Mouse (Mus musculus) lung, adult 2 months (tissue): ENCODE data around the gene Arid1b. TPM values are rescaled to one million over a fixed set of nuclear protein-coding genes. Genes with fewer than 3 reads are reported as not detected.

Experiments used
- DNase-seq: peaks from one replicate; pipeline ENCODE4 v3.0.0; 2022
- H3K4me1 ChIP-seq: fragments of 200-500 bp; 2 replicates; pipeline ENCODE4 v1.6.1; 2011; ENCODE audit warnings: low read length; ENCODE audit not compliant: control insufficient read depth, insufficient read depth
- H3K4me3 ChIP-seq: fragments of 200-500 bp; replicated peaks from 2 replicates; pipeline ENCODE3; 2011; ENCODE audit warnings: low read depth, mild to moderate bottlenecking, control low read depth, low read length; ENCODE audit errors: extremely low read depth
- CTCF ChIP-seq: fragments of 200-500 bp; IDR thresholded peaks from 2 replicates; pipeline ENCODE4 v1.5.1; 2011; ENCODE audit warnings: mild to moderate bottlenecking, low read length, control low read depth; ENCODE audit not compliant: insufficient read depth
- POLR2A ChIP-seq: fragments of 200-500 bp; IDR thresholded peaks from 2 replicates; pipeline ENCODE4 v1.6.1; 2011; ENCODE audit warnings: low read depth, mild to moderate bottlenecking, control low read depth, low read length, borderline replicate concordance; ENCODE audit errors: extremely low read depth
- WGBS: fragments of 180-500 bp; shearing (Covaris S2); methylation state at CpG from one replicate; pipeline ENCODE4 v1.1.7; 2018; 5-methylcytosine and 5-hydroxymethylcytosine counted together
- polyA plus RNA-seq: library from polyadenylated mRNA; depleted of rRNA; stranded (reverse); fragments of >200 nt; gene quantifications from 2 replicates; pipeline ENCODE4 v1.2.3, GENCODE M21; 2012

Arid1b gene
- polyA plus RNA-seq, 1 experiment: 60.1 TPM

DNA sequence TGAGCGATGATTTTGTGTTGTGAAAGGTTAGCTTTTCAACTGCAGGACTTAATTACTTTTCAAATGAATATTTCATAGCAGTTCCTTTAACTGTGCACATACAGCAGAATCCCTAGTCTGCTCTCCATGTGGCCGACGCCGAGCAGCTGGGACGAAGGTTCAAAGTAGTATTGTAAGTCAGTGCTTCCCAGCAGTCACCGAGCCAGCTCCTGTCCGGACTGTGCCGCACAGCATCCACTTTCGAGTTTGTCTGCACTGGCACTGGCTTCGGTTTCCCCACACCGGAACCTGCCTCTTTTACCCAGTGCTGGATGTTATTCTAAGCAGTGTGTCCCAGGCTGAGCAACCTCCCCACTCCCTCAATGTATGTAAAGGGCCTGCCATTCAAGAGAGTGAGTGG, 157.7 kb downstream of the Arid1b start:
- TF ChIP-seq POLR2A (no peak), CTCF (no peak)
- no peak for DNase-seq
- Histone ChIP-seq H3K4me1 (no peaks in the 10 kb centered on the region), H3K4me3 (no peak overlapping the region)
- 71% methylated on average over 11 of the region's 11 CpGs for WGBS

DNA sequence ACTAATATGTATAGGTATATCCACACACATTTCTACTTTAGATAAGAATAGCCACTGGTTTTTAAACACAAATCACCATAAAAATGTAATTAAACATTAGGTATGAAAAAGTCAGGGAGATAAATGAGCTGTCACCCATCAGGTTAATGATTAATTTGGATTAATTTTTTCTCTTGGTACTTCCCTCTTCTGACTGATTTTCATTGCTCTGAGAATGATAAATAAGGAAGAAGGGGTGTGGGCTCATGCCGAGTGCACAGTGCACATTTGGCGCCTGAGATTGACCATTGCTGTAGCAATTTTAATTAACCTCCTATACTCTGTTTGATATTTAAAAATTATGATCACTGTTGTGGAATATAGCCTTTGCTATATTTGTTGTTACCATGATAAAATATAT, 159.3 kb downstream of the Arid1b start:
- no peak overlapping the region for H3K4me3 ChIP-seq
- 56% methylated on average over 2 of the region's 2 CpGs for WGBS
- H3K4me1 ChIP-seq: no peaks in the 10 kb centered on the region
- no peak for TF ChIP-seq POLR2A
- DNase-seq: no peak

DNA sequence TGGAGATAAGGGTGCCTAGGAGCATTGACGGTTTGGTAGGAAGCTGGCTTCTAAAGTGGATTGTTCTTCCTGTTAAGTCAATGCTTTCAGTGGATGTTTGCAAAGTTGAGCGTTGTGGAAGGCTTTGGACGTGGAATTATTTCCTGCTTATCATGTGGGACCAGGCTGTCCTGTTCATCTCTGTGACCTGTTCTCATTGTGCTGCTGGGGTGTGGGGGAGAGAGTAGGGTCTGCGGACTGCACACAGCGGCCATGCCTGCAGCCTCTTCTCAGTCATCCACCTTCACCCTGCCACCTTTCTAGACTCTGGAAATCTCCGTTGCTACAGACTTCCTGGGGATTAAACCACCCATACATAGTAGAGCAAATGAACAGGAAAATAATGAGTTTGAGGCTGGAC, 160.2 kb downstream of the Arid1b start:
- no peaks in the 10 kb centered on the region for H3K4me1 ChIP-seq
- WGBS: 47% methylated on average over 6 of the region's 6 CpGs
- DNase-seq: no peak
- no peak overlapping the region for H3K4me3 ChIP-seq
- TF ChIP-seq POLR2A: no peak
- TF ChIP-seq CTCF: no peak

DNA sequence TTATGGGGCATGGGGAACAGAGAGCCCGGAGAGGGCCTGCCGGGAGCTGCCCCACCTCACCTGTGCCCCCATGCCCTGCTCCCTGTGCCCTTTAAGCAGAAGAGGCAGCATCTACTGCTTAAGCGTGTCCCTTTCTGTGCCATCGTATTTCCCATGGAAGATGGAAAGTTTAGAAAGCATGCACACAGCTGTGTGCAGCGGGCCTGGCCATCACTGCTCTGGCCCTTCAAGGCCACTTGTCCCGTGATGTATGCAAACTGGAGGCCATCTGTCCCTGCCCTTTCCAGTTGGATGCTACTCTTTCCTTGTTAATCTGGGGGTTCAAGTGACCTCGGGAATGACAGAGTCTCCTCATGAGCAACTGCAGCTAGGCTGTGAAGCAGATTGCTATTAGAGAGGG, 163.5 kb downstream of the Arid1b start:
- no peak overlapping the region for H3K4me3 ChIP-seq
- 74% methylated on average over 7 of the region's 7 CpGs for WGBS
- DNase-seq: no peak
- TF ChIP-seq CTCF: no peak
- TF ChIP-seq POLR2A: no peak
- no peaks in the 10 kb centered on the region for H3K4me1 ChIP-seq

DNA sequence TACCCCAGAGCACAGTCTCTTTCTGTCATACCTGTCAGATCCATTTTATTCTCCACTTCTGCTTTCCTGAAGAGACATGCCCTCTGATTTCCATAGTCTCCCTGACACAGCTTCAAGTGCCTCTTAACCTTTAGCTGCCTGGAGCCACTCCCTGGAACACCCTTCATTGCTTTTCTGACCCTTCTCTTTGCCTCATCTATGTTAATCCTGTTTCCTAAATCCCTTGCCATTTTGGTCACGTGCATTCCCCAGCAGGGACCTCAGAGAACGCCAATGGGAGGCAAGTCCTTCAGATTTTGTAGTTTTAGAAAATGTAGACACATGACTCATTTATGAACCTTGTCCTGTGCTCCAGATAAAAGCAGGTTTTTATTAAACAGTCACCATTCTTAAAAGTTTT, 168.4 kb downstream of the Arid1b start:
- no peak overlapping the region for H3K4me3 ChIP-seq
- no peak for DNase-seq
- WGBS: 61% methylated on average over 2 of the region's 2 CpGs
- no peak for TF ChIP-seq POLR2A
- TF ChIP-seq CTCF: no peak
- peaks cover 4% of the 10 kb centered on the region for H3K4me1 ChIP-seq

DNA sequence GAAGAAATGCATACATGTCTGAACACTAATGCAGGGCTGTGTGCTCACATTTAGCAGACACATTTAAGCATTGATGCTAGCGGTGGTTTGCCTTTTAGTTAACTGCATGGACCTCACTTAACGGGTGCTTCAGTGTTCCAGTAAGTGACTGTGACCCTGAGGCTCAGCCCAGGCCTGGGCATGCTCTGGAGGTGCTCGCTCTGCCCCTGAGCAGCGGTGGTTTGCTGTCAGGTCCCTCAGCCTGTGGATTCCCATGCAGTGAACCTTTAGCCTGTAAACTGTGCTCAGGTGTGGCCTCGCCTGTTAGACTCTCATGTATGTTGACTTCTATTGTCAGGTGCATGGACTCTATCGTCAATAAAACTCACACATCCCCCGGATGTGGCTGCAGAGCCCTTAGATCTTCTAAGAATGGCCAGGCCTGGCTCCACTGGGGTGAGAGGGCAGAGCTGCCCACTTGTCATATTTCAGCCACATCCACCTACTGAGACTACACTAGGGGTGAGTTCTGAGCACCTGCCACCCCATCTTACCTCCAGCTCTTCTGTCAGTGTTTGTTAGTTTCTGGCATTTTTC, 169.2 kb downstream of the Arid1b start:
- Histone ChIP-seq H3K4me1 (peaks cover 4% of the 10 kb centered on the region), H3K4me3 (no peak overlapping the region)
- WGBS: 86% methylated on average over 7 of the region's 7 CpGs
- no peak for DNase-seq
- TF ChIP-seq CTCF: no peak
- TF ChIP-seq POLR2A: no peak

DNA sequence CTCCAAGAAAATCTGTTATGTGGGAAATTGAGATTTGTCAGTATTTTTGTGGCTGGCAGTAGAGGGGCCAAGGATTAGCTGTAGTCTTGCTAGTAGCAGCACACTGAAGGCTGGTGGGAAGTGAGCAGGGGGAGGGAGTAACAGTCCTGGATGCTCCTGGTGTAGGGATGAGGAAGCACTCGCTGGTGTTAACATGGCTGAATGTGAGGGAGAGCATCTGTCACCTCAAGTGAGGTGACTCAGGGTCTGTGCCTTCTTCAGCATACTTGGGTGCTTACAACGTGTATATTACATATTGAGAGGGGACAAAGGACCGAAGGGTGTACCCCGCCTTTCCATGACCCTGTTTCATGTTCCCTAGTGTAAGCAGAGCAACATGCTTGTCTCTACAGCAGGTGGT, 170.7 kb downstream of the Arid1b start:
- no peak overlapping the region for H3K4me3 ChIP-seq
- peaks cover 4% of the 10 kb centered on the region for H3K4me1 ChIP-seq
- no peak for DNase-seq
- 72% methylated on average over 4 of the region's 4 CpGs for WGBS
- no peak for TF ChIP-seq CTCF
- no peak for TF ChIP-seq POLR2A

DNA sequence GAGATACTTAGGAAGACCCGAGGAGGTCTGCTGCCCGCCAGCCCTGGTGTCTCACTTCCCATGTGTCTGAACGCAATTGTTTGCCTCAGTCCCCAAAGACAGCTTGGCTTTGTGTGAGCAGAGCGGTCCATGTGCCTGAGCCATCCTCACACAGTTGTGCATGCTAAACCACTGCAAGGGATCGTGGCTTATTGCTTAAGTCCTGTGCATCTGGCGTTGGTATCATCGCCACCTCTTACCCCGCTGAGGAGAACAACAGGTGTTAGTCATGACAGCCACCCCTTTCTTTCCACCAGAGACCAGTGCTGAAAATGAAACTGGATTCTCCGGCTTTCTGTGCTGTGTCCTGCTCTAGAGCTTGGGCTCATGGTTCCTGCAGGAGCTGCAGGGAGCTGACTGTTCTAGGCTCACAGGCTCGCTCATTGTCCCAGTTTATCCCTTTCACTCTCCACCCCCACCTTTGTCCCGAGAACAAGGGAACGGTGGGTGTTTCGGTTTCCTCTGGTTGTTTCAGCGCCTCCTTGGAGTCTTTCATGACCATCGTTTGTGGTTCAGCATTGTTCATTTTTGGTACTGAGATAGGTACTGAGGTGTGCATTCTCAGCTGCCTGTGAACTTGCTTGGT, 171.2 kb downstream of the Arid1b start:
- 71% methylated on average over 15 of the region's 15 CpGs for WGBS
- TF ChIP-seq CTCF (no peak), POLR2A (no peak)
- H3K4me1 ChIP-seq: peaks cover 4% of the 10 kb centered on the region
- H3K4me3 ChIP-seq: no peak overlapping the region
- DNase-seq: no peak

DNA sequence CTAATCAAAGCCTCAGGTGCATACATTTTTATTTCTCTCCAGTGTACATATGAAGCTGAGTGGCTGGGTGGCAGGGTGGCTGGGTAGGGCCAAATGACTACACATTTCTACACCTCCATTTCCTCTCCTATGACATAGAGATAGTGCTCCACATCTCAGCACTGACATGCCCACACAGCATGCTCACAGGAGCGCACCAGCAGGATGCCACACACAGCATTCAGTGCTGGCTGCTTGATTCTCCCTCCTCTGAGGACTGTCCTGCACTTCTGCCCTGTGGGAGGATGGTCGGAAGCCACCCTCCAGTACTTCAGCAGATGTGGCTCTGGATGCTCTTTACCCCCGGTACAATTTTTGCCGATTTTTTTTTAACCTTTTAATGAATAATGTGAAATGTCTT, 172.0 kb downstream of the Arid1b start:
- Histone ChIP-seq H3K4me1 (peaks cover 4% of the 10 kb centered on the region), H3K4me3 (no peak overlapping the region)
- TF ChIP-seq POLR2A (no peak), CTCF (no peak)
- WGBS: 73% methylated on average over 4 of the region's 4 CpGs
- DNase-seq: no peak

DNA sequence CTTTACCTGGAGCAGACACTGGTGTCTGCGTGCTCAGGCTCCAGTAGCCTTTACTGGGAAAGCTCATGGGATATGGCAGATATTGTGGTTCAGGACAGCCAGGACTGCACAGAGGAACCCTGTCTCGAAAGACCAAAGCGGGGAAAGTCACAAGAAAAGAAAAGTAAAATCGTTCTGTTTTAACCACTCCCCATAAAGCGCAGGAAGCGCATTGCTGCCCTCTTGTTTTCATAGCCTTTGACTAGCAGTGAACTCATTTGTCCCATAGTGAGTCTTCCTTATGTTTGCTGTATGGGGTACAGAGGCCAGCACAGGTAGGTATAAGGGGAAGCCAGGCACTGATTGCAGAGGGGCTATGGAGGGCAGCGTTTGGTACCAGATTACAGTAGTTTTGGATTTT, 173.9 kb downstream of the Arid1b start:
- H3K4me1 ChIP-seq: peaks cover 5% of the 10 kb centered on the region
- TF ChIP-seq CTCF (no peak), POLR2A (no peak)
- no peak for DNase-seq
- H3K4me3 ChIP-seq: no peak overlapping the region
- WGBS: 82% methylated on average over 7 of the region's 7 CpGs
